Mouse (Mus musculus) 3T3-L1 (cell line): ENCODE results near the gene P2ry14.
"Not testable (repeated sequence)": the region's sequence is repeated elsewhere in the genome, so short reads cannot be mapped to it uniquely, and the experiment has no call there.

Source experiments
- DNase-seq: peaks from one replicate; pipeline ENCODE4 v3.0.0-alpha.2; 2015; ENCODE audit warnings: low read depth, low spot score

The P2ry14 gene

DNA sequence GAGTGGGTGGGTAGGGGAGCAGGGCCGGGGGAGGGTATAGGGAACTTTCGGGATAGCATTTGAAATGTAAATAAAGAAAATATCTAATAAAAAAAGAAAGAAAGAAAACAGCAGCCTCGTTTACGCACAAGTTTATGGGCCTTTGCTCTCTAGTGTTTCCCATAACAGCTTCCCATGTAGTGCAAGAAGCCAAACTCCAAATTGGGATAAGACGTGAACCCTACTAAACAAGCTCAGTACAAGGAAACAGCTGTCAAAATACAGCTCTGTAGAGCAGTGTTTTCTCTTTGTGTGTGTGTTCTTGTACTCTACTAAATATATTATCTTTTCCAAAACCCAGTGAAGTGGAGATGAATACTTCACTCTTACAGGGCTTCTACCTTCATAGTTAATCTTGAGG, 8.2 kb downstream of the P2ry14 start:
- no peak for DNase-seq

- peak; percentile 58 for DNase-seq
Observed at GRCm38 (mm10) chr3:59141507-59142305, 11.7 kb downstream of the P2ry14 start.

- DNase-seq: peak; percentile 88
Observed at GRCm38 (mm10) chr3:59140941-59141340, 12.5 kb downstream of the P2ry14 start.

DNA sequence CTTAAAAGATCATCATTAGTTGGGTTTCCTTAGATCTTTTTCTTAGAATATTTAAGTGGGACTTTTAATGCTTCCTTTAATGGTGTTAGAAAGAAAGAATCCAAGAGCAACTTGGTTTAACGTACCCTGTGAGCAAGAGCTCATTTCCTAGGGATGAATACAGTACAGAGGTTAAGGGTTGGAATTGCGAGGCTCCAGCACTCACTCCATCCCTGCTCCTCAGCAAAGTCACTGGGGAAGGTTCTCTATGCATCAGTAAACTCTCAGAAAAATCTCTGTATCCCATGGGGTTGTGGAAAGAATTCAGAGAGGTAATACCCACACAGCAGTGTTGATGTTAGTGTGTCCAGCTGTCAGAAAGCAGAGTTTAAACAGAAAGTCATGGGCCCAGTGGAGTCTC, 13.3 kb downstream of the P2ry14 start:
- peak; percentile 19 for DNase-seq

DNA sequence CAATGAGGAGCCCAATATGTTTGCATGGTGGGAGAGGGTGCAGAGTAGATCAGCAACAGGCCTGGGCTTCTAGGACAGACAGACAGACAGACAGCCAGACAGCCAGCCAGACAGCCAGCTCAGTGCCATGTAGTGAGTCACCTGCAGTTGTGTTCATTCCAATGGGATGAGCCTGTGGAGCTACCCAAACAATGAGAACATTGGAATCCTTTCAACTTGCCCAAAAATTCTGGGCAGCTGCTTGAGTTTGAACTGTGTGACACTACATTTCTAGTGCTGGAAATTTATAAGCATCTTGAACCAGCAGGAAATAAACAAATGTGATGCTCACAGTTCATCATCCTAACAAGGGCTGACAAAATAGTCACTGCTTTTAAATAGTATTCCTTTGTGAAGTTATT, 13.8 kb downstream of the P2ry14 start:
- DNase-seq: peak; percentile 93

DNA sequence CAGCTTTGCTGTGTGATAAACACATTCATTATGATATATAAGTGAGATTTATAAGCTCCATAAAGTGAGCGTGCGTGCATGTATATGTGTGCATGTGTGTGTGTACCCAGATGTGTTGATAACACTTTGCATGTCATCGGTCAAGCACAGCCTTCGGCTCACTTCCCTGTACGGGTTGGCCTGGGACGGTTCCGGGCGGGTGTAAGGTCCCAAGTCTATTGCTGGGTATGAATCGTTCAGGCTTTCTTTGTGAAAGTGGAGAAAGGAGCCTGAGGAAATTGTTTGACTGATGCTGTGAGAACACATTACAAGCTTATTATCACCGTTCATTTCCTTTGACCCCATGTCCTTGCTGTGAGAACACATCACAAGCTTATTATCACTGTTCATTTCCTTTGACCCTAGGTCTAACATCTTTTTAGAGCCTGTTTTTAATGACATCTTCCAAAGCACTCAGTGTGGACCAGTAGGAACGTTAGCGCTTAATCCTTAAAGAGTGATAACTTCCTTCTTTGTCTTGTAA, 14.4 kb downstream of the P2ry14 start:
- DNase-seq: no peak

DNA sequence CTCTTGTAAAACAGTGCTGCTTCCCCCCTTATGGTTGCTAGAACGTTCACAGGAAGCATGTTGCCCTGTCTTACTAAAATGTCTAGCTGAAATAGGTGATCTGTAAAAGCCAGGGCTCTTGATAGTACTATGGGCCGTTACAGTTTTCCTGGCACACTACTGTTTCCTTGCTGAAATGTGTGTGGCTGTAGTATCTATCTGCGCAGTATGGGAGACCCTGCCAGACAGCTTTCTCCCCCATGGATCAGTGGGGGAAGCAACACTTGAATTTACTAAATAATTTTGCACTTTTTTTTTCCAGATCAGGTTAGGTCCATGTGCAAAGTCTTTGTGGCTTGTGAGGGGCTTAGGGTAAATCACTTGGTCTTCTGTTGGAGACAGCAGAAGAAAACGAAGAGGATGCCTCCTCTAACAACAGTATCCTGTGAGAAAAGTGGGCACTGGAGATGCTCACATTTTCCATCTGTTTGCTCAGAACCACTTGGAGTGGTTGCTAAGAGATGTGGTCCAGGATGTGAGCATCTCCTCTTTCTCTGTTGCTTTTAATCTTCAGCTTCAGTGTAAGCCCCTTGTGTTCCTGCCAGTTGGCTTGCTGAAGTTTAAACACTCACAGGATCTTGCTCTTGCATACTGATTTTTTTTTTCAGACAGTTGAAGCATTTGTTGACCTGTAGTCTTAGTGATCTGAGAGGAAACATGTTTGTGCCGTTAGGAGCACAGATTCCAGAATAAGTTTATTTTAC, 17.3 kb downstream of the P2ry14 start:
- no peak for DNase-seq

GRCm38 (mm10) chr3:59133189-59133588, 20.2 kb downstream of the P2ry14 start:
- no peak for DNase-seq

DNA sequence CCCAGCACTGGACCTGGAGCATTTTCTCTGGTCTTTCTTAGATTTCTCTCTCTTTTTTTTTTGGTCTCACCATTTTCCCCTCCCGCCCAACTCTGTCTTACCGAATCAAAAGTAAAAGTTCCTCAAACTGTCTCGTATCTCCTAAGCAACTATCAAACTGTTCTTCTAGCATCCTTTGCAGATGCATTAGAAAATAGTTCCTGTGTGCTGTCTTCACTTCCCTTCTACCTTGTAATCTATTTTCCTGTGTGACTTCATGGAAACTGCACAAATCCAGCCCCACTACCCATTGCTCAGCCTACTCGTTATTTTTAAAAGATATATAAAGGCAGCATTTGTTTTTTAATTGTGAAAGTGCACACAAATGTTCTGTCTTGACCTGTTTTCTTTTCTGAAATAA, 21.5 kb downstream of the P2ry14 start:
- DNase-seq: no peak

- peak; percentile 34 for DNase-seq
Observed at GRCm38 (mm10) chr3:59131081-59131480, 22.3 kb downstream of the P2ry14 start.

DNA sequence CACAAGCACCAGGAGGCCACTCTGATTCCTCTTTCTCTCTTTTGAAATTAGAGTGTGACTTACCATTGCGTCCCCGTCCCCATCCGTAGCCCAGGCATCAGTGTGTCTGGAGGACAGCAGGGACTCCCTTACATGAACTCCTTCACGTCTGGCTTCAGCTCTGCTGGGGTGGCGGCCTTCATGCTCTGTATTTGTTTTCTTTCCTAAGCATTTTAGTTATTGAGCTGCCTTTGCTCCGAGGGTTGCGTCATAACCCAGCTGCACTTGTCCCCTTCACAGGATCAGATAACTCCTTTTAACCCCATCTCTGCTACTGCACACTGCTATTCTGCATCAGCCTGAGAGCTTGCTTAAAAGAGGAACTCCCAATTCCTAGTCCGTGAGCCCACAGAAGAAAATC, 23.0 kb downstream of the P2ry14 start:
- DNase-seq: no peak

DNA sequence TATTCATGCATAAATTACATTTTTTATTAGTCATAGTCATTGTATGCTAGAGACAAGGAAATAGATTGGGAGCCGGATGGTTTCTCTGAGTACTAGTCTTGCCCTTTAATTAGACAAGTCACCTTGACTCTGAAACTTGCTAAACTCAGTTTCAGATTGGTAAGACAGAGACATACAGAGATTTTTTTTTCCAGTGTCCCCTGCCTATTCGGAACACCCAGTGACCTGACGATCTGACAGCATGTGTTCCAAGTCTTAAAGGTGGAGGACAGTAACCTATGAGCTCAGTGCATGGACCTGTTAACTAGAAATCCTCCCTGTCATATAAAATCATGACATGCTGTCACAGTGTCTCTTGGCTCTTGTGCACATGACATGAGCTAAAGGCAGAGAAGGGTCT, 23.9 kb downstream of the P2ry14 start:
- no peak for DNase-seq

DNA sequence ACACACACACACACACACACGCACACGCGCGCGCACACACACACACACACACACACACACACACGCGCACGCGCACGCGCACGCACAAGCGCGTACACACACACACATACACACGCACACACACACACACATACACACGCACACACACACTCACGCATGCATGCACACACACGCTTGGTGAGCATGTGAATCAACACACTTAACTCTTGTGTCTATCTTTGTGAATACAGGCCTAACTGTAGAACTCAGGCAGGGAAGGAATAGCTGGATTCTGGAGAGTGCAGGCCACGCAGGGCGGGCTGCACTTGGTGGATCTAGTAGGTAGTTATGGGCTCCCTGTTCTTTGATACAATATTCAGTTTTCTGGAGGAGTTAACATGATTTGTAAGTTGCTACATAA, 24.7 kb downstream of the P2ry14 start:
- no peak for DNase-seq

- DNase-seq: peak; percentile 83
Observed at GRCm38 (mm10) chr3:59125783-59126555, 27.4 kb downstream of the P2ry14 start.

DNA sequence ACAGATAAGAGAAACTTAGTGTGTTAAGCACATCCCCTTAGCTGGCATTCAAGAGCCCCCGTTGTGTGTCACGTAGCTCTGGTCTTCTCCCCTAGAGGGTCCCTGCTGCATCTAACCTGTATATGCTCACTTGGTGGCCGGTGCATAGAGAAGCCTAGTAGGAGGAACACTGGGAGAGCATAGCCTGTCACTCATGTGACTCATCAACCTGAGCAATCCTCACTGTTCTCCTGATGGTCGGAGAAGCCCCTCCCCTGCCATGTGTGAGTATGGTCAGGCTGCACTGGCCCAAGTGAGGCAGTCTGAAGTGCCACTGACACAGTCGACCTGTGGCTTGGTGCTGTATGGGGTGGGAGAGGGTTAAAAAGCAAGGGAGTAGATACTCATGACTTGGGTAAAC, 28.4 kb downstream of the P2ry14 start:
- DNase-seq: peak; percentile 59

- no peak for DNase-seq
Observed at GRCm38 (mm10) chr3:59121780-59122449, 31.5 kb downstream of the P2ry14 start.

GRCm38 (mm10) chr3:59121067-59121730, 32.2 kb downstream of the P2ry14 start:
- DNase-seq: peak; percentile 81

GRCm38 (mm10) chr3:59113973-59114517, 39.4 kb downstream of the P2ry14 start:
- peak; percentile 45 for DNase-seq

GRCm38 (mm10) chr3:59113291-59113690, 40.1 kb downstream of the P2ry14 start:
- DNase-seq: not testable (repeated sequence)

GRCm38 (mm10) chr3:59111944-59112343, 41.5 kb downstream of the P2ry14 start:
- DNase-seq: no peak

- not testable (repeated sequence) for DNase-seq
Observed at GRCm38 (mm10) chr3:59109834-59110233, 43.6 kb downstream of the P2ry14 start.
